Mouse (Mus musculus): Measurements from ENCODE around the gene Tmem239.

Gene Tmem239

GRCm38 (mm10) chr2:130411558-130412495 lies 5.5 kb downstream of the Tmem239 start:
- DNase-seq: peak; percentile 83 to 86

GRCm38 (mm10) chr2:130412775-130413174 lies 6.5 kb downstream of the Tmem239 start:
- DNase-seq: no peak

- DNase-seq: no peak
Measured at GRCm38 (mm10) chr2:130414094-130414856, 8.0 kb downstream of the Tmem239 start.

GRCm38 (mm10) chr2:130421781-130422620 lies 15.7 kb downstream of the Tmem239 start:
- peak in 1 of 2 experiments; percentile 16 for DNase-seq

GRCm38 (mm10) chr2:130423397-130424125 lies 17.3 kb downstream of the Tmem239 start:
- peak; percentile 81 to 82 for DNase-seq

- DNase-seq: peak; percentile 92 to 93
Measured at GRCm38 (mm10) chr2:130424126-130424853, 18.0 kb downstream of the Tmem239 start, which contains the start of the genes Vps16 and Pced1a. Vps16 (plus strand) TSS chr2:130424339. Pced1a (minus strand) TSS chr2:130424701.

- peak in 1 of 2 experiments; percentile 20 for DNase-seq
Measured at GRCm38 (mm10) chr2:130425112-130425511, 18.8 kb downstream of the Tmem239 start.

GRCm38 (mm10) chr2:130429851-130430250 lies 23.6 kb downstream of the Tmem239 start:
- DNase-seq: no peak

GRCm38 (mm10) chr2:130430484-130430883 lies 24.2 kb downstream of the Tmem239 start:
- DNase-seq: no peak

GRCm38 (mm10) chr2:130432157-130432556 lies 25.9 kb downstream of the Tmem239 start:
- DNase-seq: no peak

GRCm38 (mm10) chr2:130433152-130433551 lies 26.9 kb downstream of the Tmem239 start:
- peak in 1 of 2 experiments; percentile 53 for DNase-seq

GRCm38 (mm10) chr2:130436769-130437168 lies 30.5 kb downstream of the Tmem239 start:
- DNase-seq: no peak

- no peak for DNase-seq
Measured at GRCm38 (mm10) chr2:130438861-130439260, 32.6 kb downstream of the Tmem239 start.

GRCm38 (mm10) chr2:130439840-130440480 lies 33.7 kb downstream of the Tmem239 start:
- no peak for DNase-seq

GRCm38 (mm10) chr2:130442162-130442561 lies 35.9 kb downstream of the Tmem239 start:
- no peak for DNase-seq

GRCm38 (mm10) chr2:130448449-130448848 lies 42.2 kb downstream of the Tmem239 start:
- DNase-seq: no peak

- peak in 1 of 2 experiments; percentile 19 for DNase-seq
Measured at GRCm38 (mm10) chr2:130449021-130449793, 42.9 kb downstream of the Tmem239 start.

- DNase-seq: peak; percentile 91
Measured at GRCm38 (mm10) chr2:130449794-130450433, 43.6 kb downstream of the Tmem239 start, which contains the start of gene Ptpra. Ptpra (plus strand) TSS chr2:130450278.

- DNase-seq: peak in 1 of 2 experiments; percentile 75
Measured at GRCm38 (mm10) chr2:130450434-130450796, 44.1 kb downstream of the Tmem239 start.

Measured in cerebellum, postnatal 36 days (tissue).